Mouse (Mus musculus) left cerebral cortex, adult 9 months (tissue): ENCODE measurements around the gene Rangap1.

Experiments
- DNase-seq, 2 experiments: peaks; one replicate each; pipeline ENCODE4 v3.0.0; 2022; ENCODE audit warnings: low spot score in 2 of 2

Rangap1 gene

GRCm38 (mm10) chr15:81744992-81745600 lies at the start of gene Rangap1, which contains the start of gene Zc3h7b:
Gene Rangap1 (minus strand): TSS chr15:81745530.
Gene Zc3h7b (plus strand): TSS chr15:81745057.
- peak; percentile 26 to 65 for DNase-seq

- no peak for DNase-seq
Observed at GRCm38 (mm10) chr15:81792444-81792843, 47.1 kb upstream of the Rangap1 start.

GRCm38 (mm10) chr15:81787525-81787924 lies 42.2 kb upstream of the Rangap1 start:
- DNase-seq, result no peak

- DNase-seq, result no peak
Observed at GRCm38 (mm10) chr15:81785701-81786100, 40.4 kb upstream of the Rangap1 start.

- no peak for DNase-seq
Observed at GRCm38 (mm10) chr15:81784762-81785161, 39.4 kb upstream of the Rangap1 start.

- DNase-seq, result no peak
Observed at GRCm38 (mm10) chr15:81781816-81782215, 36.5 kb upstream of the Rangap1 start.

GRCm38 (mm10) chr15:81776631-81777422 lies 31.5 kb upstream of the Rangap1 start:
- no peak for DNase-seq

- DNase-seq, result no peak
Observed at GRCm38 (mm10) chr15:81774505-81775171, 29.3 kb upstream of the Rangap1 start.

- no peak for DNase-seq
Observed at GRCm38 (mm10) chr15:81772431-81773120, 27.2 kb upstream of the Rangap1 start.

GRCm38 (mm10) chr15:81769037-81769436 lies 23.7 kb upstream of the Rangap1 start:
- no peak for DNase-seq

- no peak for DNase-seq
Observed at GRCm38 (mm10) chr15:81766439-81766838, 21.1 kb upstream of the Rangap1 start.

GRCm38 (mm10) chr15:81765651-81766050 lies 20.3 kb upstream of the Rangap1 start:
- DNase-seq, result no peak

- no peak for DNase-seq
Observed at GRCm38 (mm10) chr15:81764573-81764972, 19.2 kb upstream of the Rangap1 start.

- no peak for DNase-seq
Observed at GRCm38 (mm10) chr15:81761959-81762358, 16.6 kb upstream of the Rangap1 start.

- no peak for DNase-seq
Observed at GRCm38 (mm10) chr15:81761381-81761780, 16.1 kb upstream of the Rangap1 start.

GRCm38 (mm10) chr15:81760361-81761079 lies 15.2 kb upstream of the Rangap1 start:
- no peak for DNase-seq

- DNase-seq, result no peak
Observed at GRCm38 (mm10) chr15:81759542-81759941, 14.2 kb upstream of the Rangap1 start.

- DNase-seq, result no peak
Observed at GRCm38 (mm10) chr15:81758701-81759100, 13.4 kb upstream of the Rangap1 start.

- DNase-seq, result no peak
Observed at GRCm38 (mm10) chr15:81753669-81754068, 8.3 kb upstream of the Rangap1 start.

- DNase-seq, result no peak
Observed at GRCm38 (mm10) chr15:81749742-81750141, 4.4 kb upstream of the Rangap1 start.

- DNase-seq, result peak in 1 of 2 experiments; percentile 28
Observed at GRCm38 (mm10) chr15:81745601-81746114, 328 bp upstream of the Rangap1 start.
